Mouse (Mus musculus): Measurements from ENCODE around the gene Ttbk2.

Ttbk2 gene

DNA sequence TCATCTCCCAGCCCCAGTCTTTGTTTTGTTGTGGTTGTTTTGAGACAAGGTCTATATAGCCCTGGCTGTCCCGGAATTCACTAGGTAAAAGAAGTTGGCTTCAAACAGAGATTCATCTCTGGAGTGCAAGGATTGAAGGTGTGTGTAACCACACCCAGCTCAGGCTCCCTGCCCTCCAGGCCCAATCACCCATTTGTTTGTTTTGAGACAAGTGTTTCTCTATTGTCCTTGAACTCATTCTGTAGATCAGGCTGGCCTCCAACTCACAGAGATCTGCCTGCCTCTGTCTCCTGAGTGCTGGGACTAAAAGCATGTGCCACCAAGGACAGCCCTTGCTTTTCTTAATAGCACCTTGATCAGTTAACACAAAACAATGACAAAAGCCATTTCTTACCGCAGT lies 102.4 kb downstream of the Ttbk2 start:
- no peak for DNase-seq (ENCODE audit: low spot score in 2 of 2)

DNA sequence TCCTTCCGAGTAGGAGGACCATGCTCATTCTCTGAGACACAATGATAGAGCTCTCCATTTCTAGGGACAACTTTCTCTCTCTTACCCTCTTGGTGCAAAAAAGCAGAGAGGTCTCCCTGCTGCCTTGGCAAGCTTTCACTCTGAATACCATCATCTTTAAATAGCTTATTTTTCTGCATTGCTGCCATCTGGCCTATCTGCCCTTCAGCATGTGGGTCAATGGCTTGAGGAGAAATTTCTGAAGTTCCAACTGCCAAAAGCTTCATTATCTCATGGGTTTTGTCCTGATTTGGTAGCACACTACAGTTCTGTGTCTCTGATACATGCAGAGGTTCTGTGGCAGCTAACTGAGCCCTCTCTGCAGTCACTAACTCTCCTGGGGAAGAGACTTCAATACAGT lies 104.9 kb downstream of the Ttbk2 start:
- DNase-seq (ENCODE audit: low spot score in 2 of 2) = no peak

DNA sequence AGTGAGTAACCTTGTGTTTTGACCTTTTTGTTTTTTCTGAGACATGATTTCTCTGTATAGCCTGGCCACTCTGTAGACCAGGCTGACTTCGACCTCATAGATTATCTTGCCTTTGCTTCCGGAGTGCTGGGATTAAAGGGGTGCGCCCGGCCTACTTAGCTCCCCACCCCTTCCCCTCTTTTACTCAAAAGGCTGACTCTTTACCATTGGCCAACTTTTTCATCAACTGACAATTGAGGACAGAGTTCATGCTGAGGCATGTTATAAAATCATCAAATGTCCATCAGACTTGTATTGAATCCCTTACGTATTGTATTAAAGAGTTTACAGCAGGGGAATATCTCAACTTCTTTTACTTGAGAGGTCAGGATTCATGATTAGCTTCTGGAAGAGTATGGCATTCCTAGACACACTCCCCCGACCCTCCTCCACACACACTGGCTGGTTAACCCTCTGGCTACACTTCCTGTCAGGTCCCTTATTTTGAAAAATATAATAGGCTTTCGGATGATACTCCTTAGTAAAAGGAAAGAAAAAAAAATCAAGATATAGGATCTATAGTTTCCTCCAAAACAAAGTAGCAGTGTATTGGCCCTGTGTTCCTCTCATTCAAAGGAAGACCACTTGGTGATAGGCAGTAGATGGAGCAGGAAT lies 118.4 kb downstream of the Ttbk2 start:
- DNase-seq (ENCODE audit: low spot score in 2 of 2) = no peak

DNA sequence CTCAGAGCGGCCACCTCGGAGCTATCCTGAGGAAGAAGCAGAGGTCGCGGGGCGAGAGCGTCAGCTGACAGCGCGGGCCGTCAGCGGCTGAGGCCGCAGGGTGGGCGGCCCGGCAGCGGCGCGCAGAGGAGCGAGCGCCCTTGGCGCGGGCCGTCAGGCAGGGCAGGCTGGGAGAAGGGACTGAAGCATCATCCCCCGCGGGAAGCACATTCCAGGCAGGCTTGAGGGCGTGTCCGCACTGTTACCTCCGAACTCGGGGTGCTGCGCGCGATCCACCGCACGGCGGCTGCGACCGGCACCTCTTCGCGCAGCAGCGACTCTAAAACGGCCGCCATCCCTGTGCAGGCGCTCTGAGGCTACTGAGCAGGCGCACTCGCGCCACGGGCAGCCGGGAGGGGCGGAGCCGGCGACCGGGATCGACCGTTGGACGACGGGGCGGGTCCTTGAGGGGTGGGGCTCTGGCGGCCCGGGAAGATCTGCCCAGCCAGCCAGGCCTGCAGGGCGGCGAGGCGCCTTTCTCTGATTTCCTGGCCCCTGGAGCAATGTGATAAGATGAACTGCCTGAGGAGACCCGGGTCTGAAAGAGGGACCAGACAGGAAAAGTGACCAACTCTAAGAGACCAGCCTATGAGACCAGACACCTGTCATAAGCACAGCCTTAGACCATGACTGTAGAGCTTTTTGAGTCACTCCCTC lies 119.1 kb downstream of the Ttbk2 start:
- DNase-seq (ENCODE audit: low spot score in 2 of 2) = peak; percentile 89 to 92

DNA sequence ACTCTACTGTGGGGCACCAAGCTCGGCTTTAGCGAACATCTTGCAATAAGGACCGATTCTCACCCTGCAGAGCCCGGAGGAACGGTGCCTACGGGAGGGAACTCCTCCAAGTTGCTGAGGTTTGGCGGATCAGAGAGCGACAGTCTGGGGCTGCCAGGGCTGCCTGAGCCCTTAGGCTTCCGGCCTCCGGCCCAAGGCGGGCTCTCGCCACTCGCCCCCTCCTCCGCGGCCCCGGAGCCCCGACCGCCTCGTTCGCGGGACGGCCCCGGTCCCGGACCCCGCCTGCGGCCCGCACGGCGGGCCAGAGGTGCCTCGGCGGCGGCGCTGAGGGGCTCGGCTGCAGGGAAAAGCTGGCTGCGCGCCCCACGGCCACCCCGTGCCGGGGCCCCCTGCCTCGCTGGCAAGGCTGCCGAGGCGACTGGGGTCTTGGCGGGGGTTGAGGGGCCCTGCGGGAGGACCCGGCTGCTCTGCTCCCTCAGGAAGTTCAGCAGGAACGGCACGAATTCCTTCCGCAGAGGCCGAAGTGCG lies 119.7 kb downstream of the Ttbk2 start:
- DNase-seq (ENCODE audit: low spot score in 2 of 2) = peak in 1 of 2 experiments; percentile 21

DNA sequence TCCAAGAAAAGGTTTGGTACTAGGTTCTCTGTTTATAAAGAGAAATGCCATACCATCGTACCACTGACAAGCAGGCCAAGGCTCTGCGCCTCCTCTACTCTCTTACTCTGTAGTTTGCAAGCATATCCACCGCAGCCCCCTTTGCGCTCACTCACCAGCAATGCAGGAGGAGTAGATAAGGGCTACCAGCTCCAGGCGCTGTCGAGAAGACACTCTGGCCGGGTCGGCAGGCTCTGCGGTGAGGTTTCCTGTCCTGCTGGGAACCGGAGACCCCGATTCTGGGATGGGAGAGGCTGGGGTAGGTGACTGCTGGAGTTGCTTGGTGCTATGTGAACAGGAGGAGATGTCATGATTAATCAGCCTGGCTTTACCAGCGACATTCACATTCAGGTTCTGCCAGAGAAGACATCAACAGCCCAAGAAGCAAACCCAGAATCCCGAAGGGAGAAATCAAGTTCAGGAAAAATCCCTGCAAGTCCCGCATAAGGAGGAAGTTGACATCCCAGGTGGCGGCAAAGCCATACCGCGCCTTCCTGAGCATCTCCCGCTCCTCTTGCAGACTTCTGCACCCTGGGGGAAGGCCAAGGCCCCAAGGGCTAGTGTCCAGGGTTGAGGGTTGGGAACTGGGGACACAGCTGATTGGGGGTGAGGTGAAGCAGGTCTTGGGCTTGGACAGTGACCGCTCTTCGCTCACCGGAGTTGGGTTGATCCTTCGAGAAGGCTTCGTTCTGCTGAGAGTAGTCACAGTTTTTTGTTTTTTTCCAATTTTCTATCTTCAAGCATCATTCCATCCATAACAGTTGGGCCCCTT lies 120.4 kb downstream of the Ttbk2 start:
- no peak for DNase-seq (ENCODE audit: low spot score in 2 of 2)

DNA sequence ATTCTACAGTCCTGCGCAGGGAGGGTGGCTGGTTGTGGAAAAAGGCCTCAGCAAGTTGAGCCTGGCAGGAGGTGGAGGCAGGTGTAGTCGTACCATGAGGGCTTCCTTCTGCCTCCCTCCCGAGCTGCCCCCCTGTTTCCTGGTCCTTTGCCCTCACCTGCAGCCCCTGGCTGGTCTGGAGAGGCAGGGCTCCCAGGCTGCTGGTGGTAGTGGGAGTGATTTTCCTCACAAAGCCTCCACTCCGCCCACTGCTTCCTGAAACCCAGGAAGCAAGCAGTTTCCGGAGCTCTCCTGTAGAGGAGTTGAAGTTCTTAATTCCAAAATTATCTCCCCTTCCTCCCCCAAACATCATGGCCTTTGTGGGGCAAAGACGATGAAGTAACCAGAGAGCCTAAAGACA lies 126.2 kb downstream of the Ttbk2 start:
- no peak for DNase-seq (ENCODE audit: low spot score in 2 of 2)

DNA sequence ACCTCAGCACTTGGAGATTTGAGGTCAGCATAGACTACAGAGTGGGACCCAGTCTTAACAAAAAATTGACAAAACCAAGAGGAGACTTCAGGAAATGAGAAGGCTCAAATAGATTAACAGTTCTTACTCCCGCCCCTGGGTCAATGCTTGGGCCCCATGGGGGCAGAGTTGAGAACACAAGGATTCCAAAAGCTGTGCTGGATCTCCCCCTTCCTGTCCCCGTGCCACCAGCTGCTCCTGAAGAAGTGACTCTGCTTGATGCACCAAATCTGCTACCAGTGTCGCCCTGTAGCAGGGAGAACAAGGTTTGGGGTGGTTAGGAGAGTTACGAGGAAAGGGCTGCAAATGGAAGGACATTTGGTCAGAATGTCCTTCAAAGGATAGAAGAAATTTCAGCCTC lies 126.8 kb downstream of the Ttbk2 start:
- DNase-seq (ENCODE audit: low spot score in 2 of 2) = no peak

DNA sequence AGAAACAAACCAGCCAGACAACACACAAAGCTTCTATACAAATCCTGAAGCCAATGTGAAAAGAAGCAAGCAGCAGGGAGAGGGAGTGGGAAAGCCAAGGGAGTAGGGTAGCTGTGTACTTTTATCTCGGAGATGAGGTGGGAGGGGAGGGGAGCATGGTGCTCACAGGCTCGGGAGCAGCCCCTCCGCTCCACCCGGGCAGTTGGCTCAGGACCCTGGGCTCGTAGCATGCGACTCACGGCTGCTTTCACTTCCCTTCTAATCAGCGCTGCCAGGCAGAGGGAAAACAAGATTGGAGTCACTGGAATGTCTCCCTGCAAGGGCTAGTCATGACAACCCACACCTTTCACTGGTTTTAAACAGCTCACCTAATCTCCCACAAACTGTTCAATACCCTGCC lies 127.9 kb downstream of the Ttbk2 start:
- DNase-seq (ENCODE audit: low spot score in 2 of 2) = no peak

DNA sequence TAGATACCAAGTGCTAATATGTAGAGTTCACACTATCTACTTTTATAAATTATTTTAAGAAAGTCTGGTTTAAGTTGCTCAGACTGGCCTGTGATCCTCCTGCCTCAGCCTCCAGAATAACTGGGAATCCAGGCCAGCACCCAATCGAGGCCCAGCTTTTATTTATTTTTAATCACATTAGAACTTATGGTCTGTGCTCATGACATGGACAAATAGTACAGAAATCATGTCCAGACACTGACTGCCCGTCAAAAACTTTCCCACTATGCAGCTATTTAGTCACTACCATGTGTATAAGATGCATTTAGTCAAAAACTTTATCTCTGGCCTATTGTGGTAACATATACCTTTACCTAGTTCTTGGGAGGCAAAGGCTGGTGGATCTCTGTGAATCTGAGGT lies 128.5 kb downstream of the Ttbk2 start:
- no peak for DNase-seq (ENCODE audit: low spot score in 2 of 2)

DNA sequence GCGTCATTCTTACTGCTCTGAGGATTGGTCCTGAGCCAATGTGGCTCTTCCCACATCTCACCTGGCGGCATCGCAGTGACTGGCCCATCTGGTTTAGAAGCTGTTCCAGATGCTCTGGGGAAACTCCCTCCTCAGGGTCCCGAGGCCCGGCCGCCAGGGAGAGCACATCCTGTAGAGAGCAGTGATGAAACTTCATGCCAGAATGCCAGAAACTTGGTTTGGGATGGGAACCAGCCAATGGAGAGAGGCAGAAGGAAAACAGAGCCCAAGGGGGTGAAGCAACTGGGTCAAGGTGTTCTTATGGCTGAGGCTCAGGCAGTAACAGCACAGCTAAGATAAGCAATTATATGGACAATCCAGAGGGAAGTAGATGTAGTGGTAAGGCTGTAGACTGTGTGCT lies 129.6 kb downstream of the Ttbk2 start:
- DNase-seq (ENCODE audit: low spot score in 2 of 2) = no peak

DNA sequence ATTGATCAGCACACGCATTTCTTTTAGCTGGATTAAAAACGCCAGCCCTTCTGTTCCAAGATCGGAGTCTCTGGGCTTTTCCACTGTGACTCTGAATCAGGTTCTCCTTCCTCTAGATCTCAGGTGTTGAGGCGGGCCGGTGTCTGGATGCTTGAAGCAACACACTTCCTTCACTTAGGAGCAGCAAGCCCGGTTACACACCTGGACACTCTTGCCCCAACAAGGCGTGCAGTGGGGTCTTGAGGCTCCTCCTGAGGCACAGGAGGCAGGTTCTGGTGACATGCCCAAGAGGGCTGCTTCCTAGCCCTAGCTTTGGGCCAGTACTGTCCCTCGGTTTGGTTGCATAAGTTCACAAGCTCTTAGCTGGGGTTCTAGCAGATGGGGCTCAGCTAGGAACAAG lies 131.9 kb downstream of the Ttbk2 start:
- no peak for DNase-seq (ENCODE audit: low spot score in 2 of 2)

DNA sequence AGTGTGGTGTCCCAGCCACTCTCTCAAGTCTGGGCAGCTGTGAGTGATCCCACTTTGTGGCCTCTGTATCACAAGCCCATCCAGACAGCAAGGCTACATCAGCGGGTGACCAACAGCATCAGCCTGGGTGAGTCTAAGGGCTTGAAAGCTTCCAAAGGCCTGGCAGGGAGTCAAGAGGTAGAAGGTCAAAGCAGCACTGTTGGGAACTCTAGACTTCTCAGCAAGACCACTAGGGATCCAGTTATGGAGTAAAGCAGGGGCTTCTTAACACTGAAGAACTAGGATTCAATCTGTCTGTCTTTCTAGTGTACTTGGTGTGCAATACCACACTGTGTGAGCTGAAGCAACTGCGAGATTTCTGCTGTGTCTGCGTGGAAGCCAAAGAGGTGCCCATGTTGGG lies 137.0 kb downstream of the Ttbk2 start:
- DNase-seq (ENCODE audit: low spot score in 2 of 2) = no peak

DNA sequence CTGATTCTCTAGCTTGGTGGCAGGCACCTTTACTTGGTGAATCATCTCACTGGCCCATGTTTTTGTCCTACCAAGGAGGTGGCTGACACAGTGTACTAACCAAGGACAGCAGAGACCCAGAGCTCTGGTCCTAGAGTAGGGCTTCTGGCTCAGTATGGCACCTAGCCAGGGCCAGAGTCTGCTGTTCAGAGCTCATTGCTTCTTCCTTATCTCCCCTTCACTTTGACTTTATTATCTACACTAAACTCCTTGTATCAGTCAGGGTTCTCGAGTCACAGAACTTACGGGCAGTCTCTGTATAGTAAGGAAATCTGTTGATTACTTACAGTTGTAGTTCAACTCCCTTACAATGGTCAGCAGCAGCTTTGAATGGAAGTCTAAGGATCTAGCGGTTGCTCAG lies 139.5 kb downstream of the Ttbk2 start:
- no peak for DNase-seq (ENCODE audit: low spot score in 2 of 2)

DNA sequence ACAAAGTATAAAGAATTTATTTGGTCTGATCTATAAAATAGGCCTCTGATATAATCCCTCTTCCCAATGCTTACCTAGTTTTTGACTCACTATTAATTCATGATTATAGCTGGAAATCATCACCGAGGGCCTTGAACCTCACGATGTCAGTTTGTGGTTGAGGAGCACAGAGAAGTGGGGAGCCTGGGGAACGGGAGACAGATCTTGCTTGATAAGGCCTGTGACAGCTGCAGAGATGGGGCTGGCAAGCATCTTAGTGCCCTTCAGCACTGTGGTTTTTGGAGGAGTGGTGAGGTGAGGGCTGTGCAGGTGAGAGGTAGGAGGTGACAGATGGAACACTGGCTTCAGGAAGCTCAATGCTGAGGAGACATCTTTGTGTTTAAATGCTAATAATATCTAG lies 140.2 kb downstream of the Ttbk2 start:
- DNase-seq (ENCODE audit: low spot score in 2 of 2) = no peak

DNA sequence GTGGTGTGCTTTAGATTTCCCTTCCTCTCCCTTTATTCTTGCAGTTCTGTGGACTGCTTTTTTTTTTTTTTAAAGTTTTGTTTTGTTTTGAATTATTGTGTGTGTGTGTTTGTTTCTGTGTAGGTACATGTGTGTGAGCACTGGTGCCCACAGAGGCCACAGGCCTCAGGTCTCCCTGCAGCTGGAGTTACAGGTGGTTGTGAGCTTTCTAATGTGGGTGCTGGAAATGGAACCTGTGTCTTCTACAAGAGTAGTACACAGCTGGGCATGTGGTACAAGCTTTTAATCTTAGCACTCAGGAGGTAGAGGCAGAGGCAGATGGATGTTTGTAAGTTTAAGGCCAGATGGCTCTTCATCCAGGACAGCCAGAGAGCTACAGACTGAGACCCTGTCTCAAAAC lies 143.4 kb downstream of the Ttbk2 start:
- no peak for DNase-seq (ENCODE audit: low spot score in 2 of 2)

DNA sequence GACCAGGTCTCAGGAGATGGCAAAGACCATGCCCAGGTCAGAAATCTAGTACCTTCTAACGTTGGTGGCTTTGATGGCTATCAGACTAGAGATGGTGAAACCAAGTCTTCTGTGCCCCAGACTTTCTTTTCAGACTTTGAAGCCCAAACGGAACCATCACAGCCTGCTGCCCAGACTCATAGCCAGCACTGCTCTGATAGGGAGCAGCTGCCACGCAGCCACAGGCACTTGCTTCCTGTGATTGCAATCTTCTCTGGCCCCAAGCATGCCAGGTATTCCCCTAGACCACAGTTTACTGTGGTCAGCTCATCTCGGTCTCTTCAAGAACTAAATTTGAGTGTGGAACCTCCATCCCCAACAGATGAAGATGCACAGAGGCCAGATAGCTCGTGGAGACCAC lies 147.7 kb downstream of the Ttbk2 start:
- no peak for DNase-seq (ENCODE audit: low spot score in 2 of 2)

DNA sequence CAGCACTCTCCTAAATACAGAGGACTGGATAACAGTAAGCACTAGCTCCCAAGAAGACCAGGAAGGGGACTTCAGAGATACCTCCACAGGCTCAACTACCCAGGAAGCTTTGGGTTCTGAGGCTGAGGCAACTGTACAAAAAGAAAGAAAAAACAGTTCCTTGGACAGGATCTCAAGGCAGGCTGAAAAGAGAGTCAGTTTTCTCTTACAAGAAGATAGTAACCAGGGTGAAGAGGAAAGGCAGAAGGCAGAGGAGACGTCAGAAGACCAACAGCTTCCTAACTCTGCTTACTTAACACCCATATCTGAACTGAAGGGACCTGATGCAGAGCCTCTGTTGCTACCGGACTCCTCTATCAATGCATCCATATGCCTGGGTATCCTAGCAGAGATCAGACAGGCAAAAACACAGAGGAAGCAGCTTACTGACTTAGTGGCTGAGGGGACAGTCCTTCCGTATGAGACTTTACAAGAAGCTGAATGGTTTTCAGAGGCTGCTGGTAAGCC lies 150.0 kb downstream of the Ttbk2 start:
- DNase-seq (ENCODE audit: low spot score in 2 of 2) = no peak

DNA sequence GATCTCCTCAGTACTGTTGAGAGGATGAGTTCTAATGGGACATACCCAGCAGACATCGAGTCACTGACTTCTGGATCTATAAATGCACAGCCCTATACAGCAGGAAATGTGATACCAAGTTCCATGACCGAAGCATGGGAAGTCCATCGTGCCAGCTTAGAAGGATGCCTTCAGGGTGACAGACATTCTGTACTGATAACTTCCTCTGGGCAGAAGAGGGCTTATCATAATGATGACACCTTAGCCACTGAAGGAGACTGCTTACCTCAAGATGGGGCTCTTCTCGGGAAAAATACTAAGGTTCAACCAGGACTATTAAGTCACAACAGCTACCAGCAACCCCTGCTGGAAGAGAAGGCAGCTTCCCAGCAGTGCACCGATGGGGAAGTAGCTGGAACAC lies 152.6 kb downstream of the Ttbk2 start:
- DNase-seq (ENCODE audit: low spot score in 2 of 2) = no peak

Measured in heart, adult 9 months (tissue).